9 mouse cellular contexts compared by ENCODE assay signal in genomic region chr2:126034379-126035005, GRCm38 (mm10). TPM values are rescaled to one million over a fixed set of nuclear protein-coding genes. Genes with fewer than 3 reads are reported as not detected.
DNase-seq lines count a peak whose midpoint lies in the region; ATAC-seq lines count a peak whose summit lies in the region.
"Had no signal": no experiment of that assay in that cellular context is flagged by ENCODE, and none has a peak within 500 bp of the region (broad histone marks: within the 10 kb centered on the region; RNA-seq: fewer than 3 reads in every experiment).

Gene Fgf7, plus strand, starts transcription at chr2:126034658.

- no peaks in the 10 kb centered on the region for H3K27me3 ChIP-seq in heart, embryonic 13.5 days (replicated peaks)
- no peaks in the 10 kb centered on the region for H3K27me3 ChIP-seq in embryonic facial prominence, embryonic 11.5 days (ENCODE audit: control insufficient read depth, insufficient read depth, low read length)
- H3K27me3 ChIP-seq in midbrain, embryonic 16.5 days (ENCODE audit: control insufficient read depth, insufficient read depth, low read depth, low read length), result no peaks in the 10 kb centered on the region
- no peaks in the 10 kb centered on the region for H3K27me3 ChIP-seq in liver, embryonic 11.5 days (replicated peaks; ENCODE audit: control insufficient read depth, insufficient read depth, low read length)
- H3K27me3 ChIP-seq: hindbrain, embryonic 15.5 days had no signal

- H3K36me3 ChIP-seq in heart, embryonic 13.5 days, result no peaks in the 10 kb centered on the region
- no peaks in the 10 kb centered on the region for H3K36me3 ChIP-seq in embryonic facial prominence, embryonic 11.5 days (replicated peaks; ENCODE audit: control insufficient read depth, insufficient read depth, low read depth, low read length)
- H3K36me3 ChIP-seq in midbrain, embryonic 16.5 days (ENCODE audit: control insufficient read depth, insufficient read depth, low read length), result no peaks in the 10 kb centered on the region
- H3K36me3 ChIP-seq in liver, embryonic 11.5 days (ENCODE audit: control insufficient read depth, insufficient read depth, low read length), result no peaks in the 10 kb centered on the region
- H3K36me3 ChIP-seq: hindbrain, embryonic 15.5 days had no signal

- no peak for ATAC-seq in heart, embryonic 13.5 days (ENCODE audit: extremely low read depth, insufficient number of reproducible peaks, low FRiP score, low TSS enrichment)
- peak; percentile 72; the same call in 1 of the 2 replicates for ATAC-seq in embryonic facial prominence, embryonic 11.5 days (replicated peaks; ENCODE audit: insufficient number of reproducible peaks, low FRiP score, low TSS enrichment, low read depth)
- peak; percentile 56; the same call in 1 of the 2 replicates for ATAC-seq in midbrain, embryonic 16.5 days
- ATAC-seq in liver, embryonic 11.5 days (replicated peaks; ENCODE audit: low FRiP score), result no peak

- no peak within 1 kb of the TSS for H3K9ac ChIP-seq in heart, embryonic 13.5 days
- no peak within 1 kb of the TSS for H3K9ac ChIP-seq in embryonic facial prominence, embryonic 11.5 days (replicated peaks; ENCODE audit: low read length)
- no peak within 1 kb of the TSS for H3K9ac ChIP-seq in midbrain, embryonic 16.5 days (ENCODE audit: low read depth, low read length)
- no peak within 1 kb of the TSS for H3K9ac ChIP-seq in liver, embryonic 11.5 days (ENCODE audit: low read depth, low read length)
- H3K9ac ChIP-seq: hindbrain, embryonic 15.5 days had no signal

- H3K4me1 ChIP-seq in heart, embryonic 13.5 days, result peaks cover 41% of the 10 kb centered on the region
- H3K4me1 ChIP-seq in embryonic facial prominence, embryonic 11.5 days (ENCODE audit: control insufficient read depth, insufficient read depth, low read length), result no peaks in the 10 kb centered on the region
- H3K4me1 ChIP-seq in midbrain, embryonic 16.5 days (ENCODE audit: control insufficient read depth, insufficient read depth, low read length), result no peaks in the 10 kb centered on the region
- H3K4me1 ChIP-seq in liver, embryonic 11.5 days (replicated peaks; ENCODE audit: control insufficient read depth, insufficient read depth, low read length), result no peaks in the 10 kb centered on the region
- H3K4me1 ChIP-seq: hindbrain, embryonic 15.5 days had no signal

- no peaks in the 10 kb centered on the region for H3K9me3 ChIP-seq in heart, embryonic 13.5 days
- no peaks in the 10 kb centered on the region for H3K9me3 ChIP-seq in embryonic facial prominence, embryonic 11.5 days (replicated peaks; ENCODE audit: control insufficient read depth, low read length)
- H3K9me3 ChIP-seq in midbrain, embryonic 16.5 days (replicated peaks; ENCODE audit: control insufficient read depth, low read length, poor library complexity, severe bottlenecking), result no peaks in the 10 kb centered on the region
- H3K9me3 ChIP-seq in liver, embryonic 11.5 days (ENCODE audit: control insufficient read depth, low read length), result no peaks in the 10 kb centered on the region
- H3K9me3 ChIP-seq: hindbrain, embryonic 15.5 days had no signal

- H3K4me3 ChIP-seq in heart, embryonic 13.5 days, result no peak within 1 kb of the TSS
- no peak within 1 kb of the TSS for H3K4me3 ChIP-seq in embryonic facial prominence, embryonic 11.5 days (ENCODE audit: low read depth, low read length)
- H3K4me3 ChIP-seq in midbrain, embryonic 16.5 days (ENCODE audit: low read depth, low read length), result no peak within 1 kb of the TSS
- no peak within 1 kb of the TSS for H3K4me3 ChIP-seq in liver, embryonic 11.5 days (ENCODE audit: low read depth, low read length)
- H3K4me3 ChIP-seq: hindbrain, embryonic 15.5 days had no signal

- H3K4me2 ChIP-seq in heart, embryonic 13.5 days, result peak within 1 kb of the TSS; percentile 29
- 0 out of 2 replicates have a peak within 1 kb of the TSS, but pooled peaks have one; percentile 11 for H3K4me2 ChIP-seq in embryonic facial prominence, embryonic 11.5 days (ENCODE audit: low read depth, low read length)
- peak within 1 kb of the TSS; percentile 29 for H3K4me2 ChIP-seq in midbrain, embryonic 16.5 days (ENCODE audit: low read length)
- H3K4me2 ChIP-seq in liver, embryonic 11.5 days, result no peak within 1 kb of the TSS
- H3K4me2 ChIP-seq: hindbrain, embryonic 15.5 days had no signal

- H3K27ac ChIP-seq in heart, embryonic 13.5 days (replicated peaks), result no peak within 1 kb of the TSS
- 0 out of 2 replicates have a peak within 1 kb of the TSS, but pooled peaks have one; percentile 24 for H3K27ac ChIP-seq in embryonic facial prominence, embryonic 11.5 days (replicated peaks; ENCODE audit: low read depth, low read length)
- no peak within 1 kb of the TSS for H3K27ac ChIP-seq in midbrain, embryonic 16.5 days (ENCODE audit: low read length)
- no peak within 1 kb of the TSS for H3K27ac ChIP-seq in liver, embryonic 11.5 days (ENCODE audit: low read depth, low read length)
- H3K27ac ChIP-seq: hindbrain, embryonic 15.5 days had no signal

- WGBS in heart, embryonic 13.5 days, result 64% methylated on average over 15 of the region's 15 CpGs
- WGBS in embryonic facial prominence, embryonic 11.5 days, result 45% methylated on average over 15 of the region's 15 CpGs
- 55% methylated on average over 15 of the region's 15 CpGs for WGBS in midbrain, embryonic 16.5 days
- 78% methylated on average over 15 of the region's 15 CpGs for WGBS in liver, embryonic 11.5 days

- no peak for DNase-seq in heart, adult 11 months
- peak; percentile 95 for DNase-seq in 3T3-L1 (ENCODE audit: low read depth, low spot score)
- peak; percentile 71 for DNase-seq in embryonic facial prominence, embryonic 11.5 days (ENCODE audit: low spot score)
- DNase-seq in kidney, postnatal 10 days, result peak; percentile 55
- no peak for DNase-seq in liver, embryonic 11.5 days (ENCODE audit: low spot score)
- DNase-seq in cerebellum, adult 9-11 months, result no peak

RNA-seq across cellular contexts. Expression of gene Fgf7, which starts in this region (rescaled TPM):
- 0.60 and 0.76 TPM in 2 replicates for polyA plus RNA-seq in heart, embryonic 13.5 days (2015; fragmentation: Nextera tagmentation; extraction: Ambion mirVana)
- polyA plus RNA-seq in embryonic facial prominence, embryonic 11.5 days (2014; fragmentation: Nextera tagmentation; extraction: Ambion mirVana), result 1.4 and 1.9 TPM in 2 replicates
- 0.53 and 0.67 TPM in 2 replicates for polyA plus RNA-seq in midbrain, embryonic 16.5 days (2015; fragmentation: Nextera tagmentation; extraction: Ambion mirVana)
- 0.14 and 0.21 TPM in 2 replicates for polyA plus RNA-seq in liver, embryonic 11.5 days (2014; fragmentation: Nextera tagmentation; extraction: Ambion mirVana)

Comparison
In these comparisons a context has a peak if more than half of its experiments do, and no peak if none do; other contexts are left out.
1. Peak in ATAC-seq and H3K4me2 ChIP-seq in midbrain, embryonic 16.5 days; RNA of the gene not detected or under 1 TPM.
2. DNase-seq: peak in 3T3-L1 (single experiment), embryonic facial prominence, embryonic 11.5 days (single experiment) and kidney, postnatal 10 days (single experiment); none in heart, adult 11 months (single experiment), liver, embryonic 11.5 days (single experiment) and cerebellum, adult 9-11 months (single experiment).